9 mouse cellular contexts compared by ENCODE assay signal in the genomic region with DNA sequence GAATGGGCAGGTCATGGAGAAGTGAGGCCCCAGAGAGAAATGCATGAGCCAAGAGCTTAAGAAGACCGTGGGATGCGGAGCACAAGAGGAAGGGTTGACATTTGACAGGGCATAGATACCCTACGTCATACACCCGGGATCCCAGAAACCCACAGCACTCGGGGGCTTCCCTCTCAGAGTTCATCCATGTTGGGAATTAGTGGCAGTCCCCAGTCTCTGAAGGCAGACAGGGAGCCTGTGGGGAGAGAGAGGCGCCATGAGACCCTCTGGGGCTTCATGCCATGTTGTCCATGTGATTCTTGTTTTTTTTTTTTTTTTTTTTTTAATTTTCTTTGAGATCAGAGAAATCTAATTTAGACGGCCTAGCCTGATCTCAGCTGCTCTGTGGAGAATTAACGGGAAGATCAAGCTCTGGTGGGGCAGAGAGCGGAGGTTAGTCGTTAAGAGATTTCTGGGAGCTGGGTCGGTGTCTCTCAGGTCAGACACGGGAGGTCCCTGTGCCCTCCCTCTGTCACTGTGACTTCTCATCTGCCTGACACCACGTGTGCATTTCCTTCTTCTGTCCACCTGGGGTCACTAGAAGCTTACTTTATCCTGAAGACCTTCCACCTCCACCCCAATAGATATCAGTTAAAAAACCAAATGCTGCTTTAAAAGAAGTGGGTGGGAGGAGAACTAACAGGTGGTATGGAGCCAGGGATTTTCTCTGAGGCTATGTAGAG. TPM values are rescaled to one million over a fixed set of nuclear protein-coding genes. Genes with fewer than 3 reads are reported as not detected.
A peak's percentile ranks its signal among the peaks of the same experiment; 100 is the strongest.
DNase-seq lines count a peak whose midpoint lies in the region; ATAC-seq and TF ChIP-seq lines count a peak whose summit lies in the region.
"Had no signal": no experiment of that assay in that cellular context is flagged by ENCODE, and none has a peak within 500 bp of the region (broad histone marks: within the 10 kb centered on the region; RNA-seq: fewer than 3 reads in every experiment).

No protein-coding gene starts in this region.

- TF ChIP-seq EP300 in stomach, postnatal 0 days (optimal IDR thresholded peaks at IDR 0.05), result no peak

- no peaks in the 10 kb centered on the region; the same call in 1 of the 2 replicates for H3K9me3 ChIP-seq in hindbrain, embryonic 11.5 days (ENCODE audit: control insufficient read depth, low read length)
- peaks cover 6% of the 10 kb centered on the region; the same call in 1 of the 2 replicates for H3K9me3 ChIP-seq in hindbrain, embryonic 12.5 days (replicated peaks)
- H3K9me3 ChIP-seq in limb, embryonic 10.5 days (replicated peaks), result 0 out of 2 replicates have a peak, but pooled peaks cover 5% of the 10 kb centered on the region
- no peaks in the 10 kb centered on the region for H3K9me3 ChIP-seq in stomach, postnatal 0 days (ENCODE audit: control insufficient read depth, low read length)
- H3K9me3 ChIP-seq: embryonic facial prominence, embryonic 15.5 days had no signal

- TF ChIP-seq POLR2A in cortical plate, adult 2 months (IDR thresholded peaks at IDR 0.05; ENCODE audit: extremely low read depth, insufficient read depth, low read length), result no peak

- no peaks in the 10 kb centered on the region for H3K36me3 ChIP-seq in hindbrain, embryonic 11.5 days (ENCODE audit: control insufficient read depth, insufficient read depth, low read length)
- H3K36me3 ChIP-seq in hindbrain, embryonic 12.5 days, result no peaks in the 10 kb centered on the region
- H3K36me3 ChIP-seq in limb, embryonic 10.5 days, result no peaks in the 10 kb centered on the region
- H3K36me3 ChIP-seq in stomach, postnatal 0 days (ENCODE audit: control insufficient read depth, insufficient read depth, low read length), result no peaks in the 10 kb centered on the region
- H3K36me3 ChIP-seq: embryonic facial prominence, embryonic 15.5 days had no signal

- H3K9ac ChIP-seq in hindbrain, embryonic 11.5 days (ENCODE audit: low read depth, low read length), result no peak overlapping the region
- no peak overlapping the region for H3K9ac ChIP-seq in hindbrain, embryonic 12.5 days
- H3K9ac ChIP-seq in stomach, postnatal 0 days (ENCODE audit: low read length), result no peak overlapping the region
- H3K9ac ChIP-seq: embryonic facial prominence, embryonic 15.5 days had no signal

- no peak overlapping the region for H3K27ac ChIP-seq in hindbrain, embryonic 11.5 days (ENCODE audit: low read depth, low read length)
- H3K27ac ChIP-seq in hindbrain, embryonic 12.5 days, result no peak overlapping the region
- no peak overlapping the region for H3K27ac ChIP-seq in cortical plate, adult 2 months (ENCODE audit: insufficient read depth, low read length)
- H3K27ac ChIP-seq in limb, embryonic 10.5 days, result no peak overlapping the region
- no peak overlapping the region for H3K27ac ChIP-seq in stomach, postnatal 0 days (replicated peaks)
- H3K27ac ChIP-seq: embryonic facial prominence, embryonic 15.5 days had no signal

- DNase-seq in hindbrain, embryonic 11.5 days (ENCODE audit: low spot score), result peak; percentile 65
- DNase-seq in 3T3-L1 (ENCODE audit: low read depth, low spot score) (peak; percentile 52), ES-CJ7 (ENCODE audit: low read depth, low spot score) (peak; percentile 63)
- peak; percentile 37 for DNase-seq in limb, embryonic 10.5 days (ENCODE audit: low spot score)
- peak; percentile 32 for DNase-seq in stomach, postnatal 0 days (ENCODE audit: low spot score)
- DNase-seq in urinary bladder, postnatal 14 days (ENCODE audit: low spot score), result no peak

- 50% methylated on average over 13 of the region's 13 CpGs for WGBS in hindbrain, embryonic 11.5 days
- 50% methylated on average over 13 of the region's 13 CpGs for WGBS in hindbrain, embryonic 12.5 days
- 54% methylated on average over 13 of the region's 13 CpGs for WGBS in limb, embryonic 10.5 days
- 48% methylated on average over 13 of the region's 13 CpGs for WGBS in stomach, postnatal 0 days

- TF ChIP-seq CTCF in cortical plate, adult 2 months (IDR thresholded peaks at IDR 0.05; ENCODE audit: extremely low read depth, insufficient read depth, low read length), result peak; percentile 76
- peak; percentile 81 for TF ChIP-seq CTCF in stomach, postnatal 0 days (IDR thresholded peaks at IDR 0.05; ENCODE audit: low read depth)

- H3K4me3 ChIP-seq in hindbrain, embryonic 11.5 days (ENCODE audit: low read depth, low read length), result no peak overlapping the region
- H3K4me3 ChIP-seq in hindbrain, embryonic 12.5 days, result no peak overlapping the region
- no peak overlapping the region for H3K4me3 ChIP-seq in cortical plate, adult 2 months (ENCODE audit: insufficient read depth, low read length)
- no peak overlapping the region for H3K4me3 ChIP-seq in limb, embryonic 10.5 days
- no peak overlapping the region for H3K4me3 ChIP-seq in stomach, postnatal 0 days (ENCODE audit: low read depth, low read length)
- H3K4me3 ChIP-seq: embryonic facial prominence, embryonic 15.5 days had no signal

- peaks cover 19% of the 10 kb centered on the region for H3K4me1 ChIP-seq in hindbrain, embryonic 11.5 days (replicated peaks; ENCODE audit: control insufficient read depth, insufficient read depth, low read length)
- peaks cover 33% of the 10 kb centered on the region for H3K4me1 ChIP-seq in hindbrain, embryonic 12.5 days
- H3K4me1 ChIP-seq in cortical plate, adult 2 months (ENCODE audit: control insufficient read depth, insufficient read depth, low read length), result peaks cover 2% of the 10 kb centered on the region; the same call in 1 of the 2 replicates
- H3K4me1 ChIP-seq in limb, embryonic 10.5 days, result peaks cover 39% of the 10 kb centered on the region
- H3K4me1 ChIP-seq in stomach, postnatal 0 days (replicated peaks; ENCODE audit: control insufficient read depth, insufficient read depth), result no peaks in the 10 kb centered on the region; the same call in 1 of the 2 replicates

- no peak overlapping the region for H3K4me2 ChIP-seq in hindbrain, embryonic 11.5 days (replicated peaks; ENCODE audit: low read depth, low read length)
- no peak overlapping the region for H3K4me2 ChIP-seq in hindbrain, embryonic 12.5 days (replicated peaks)
- no peak overlapping the region for H3K4me2 ChIP-seq in stomach, postnatal 0 days (replicated peaks; ENCODE audit: low read depth)
- H3K4me2 ChIP-seq: embryonic facial prominence, embryonic 15.5 days had no signal

- ATAC-seq in hindbrain, embryonic 11.5 days (ENCODE audit: low FRiP score), result no peak
- ATAC-seq in hindbrain, embryonic 12.5 days (ENCODE audit: low FRiP score), result no peak
- ATAC-seq in stomach, postnatal 0 days (ENCODE audit: low FRiP score, low TSS enrichment), result no peak

- no peaks in the 10 kb centered on the region for H3K27me3 ChIP-seq in hindbrain, embryonic 11.5 days (ENCODE audit: control insufficient read depth, insufficient read depth, low read length)
- no peaks in the 10 kb centered on the region for H3K27me3 ChIP-seq in hindbrain, embryonic 12.5 days
- peaks cover 9% of the 10 kb centered on the region; the same call in 1 of the 2 replicates for H3K27me3 ChIP-seq in limb, embryonic 10.5 days (ENCODE audit: low read depth, poor library complexity, severe bottlenecking)
- H3K27me3 ChIP-seq in stomach, postnatal 0 days (ENCODE audit: control insufficient read depth, insufficient read depth, low read length), result no peaks in the 10 kb centered on the region

RNA-seq across cellular contexts. Expression of a gene that starts 40.1 kb away (rescaled TPM):
- polyA plus RNA-seq in hindbrain, embryonic 11.5 days (2014; fragmentation: Nextera tagmentation; extraction: Ambion mirVana), result 0.81 and 1.2 TPM in 2 replicates
- 0.98 and 1.2 TPM in 2 replicates for polyA plus RNA-seq in hindbrain, embryonic 12.5 days (2016; fragmentation: Nextera tagmentation; extraction: Ambion mirVana)
- 0.35 and 0.51 TPM in 2 replicates for polyA plus RNA-seq in cortical plate, adult 2 months (2012; rRNA removed)
- polyA plus RNA-seq in limb, embryonic 10.5 days (2016; fragmentation: Nextera tagmentation; extraction: Ambion mirVana), result 0.19 TPM in 2 replicates
- polyA plus RNA-seq in stomach, postnatal 0 days (2015; fragmentation: Nextera tagmentation; extraction: Ambion mirVana), result 3.3 and 5.3 TPM in 2 replicates
